Mouse (Mus musculus): ENCODE data around the gene Spdl1. TPM values are rescaled to one million over a fixed set of nuclear protein-coding genes. Genes with fewer than 3 reads are reported as not detected.

Spdl1 gene
- total RNA-seq, 4 experiments from 2014 or later, result 0.31 to 0.54 (median 0.47) TPM

GRCm38 (mm10) chr11:34759582-34759981, 73.9 kb downstream of the Spdl1 start:
- no peak for DNase-seq (ENCODE audit: low spot score in 2 of 2)

Other genes with a start within 250 kb of the Spdl1 start
- gene Dock2, start 49.7 kb downstream of the Spdl1 start, total RNA-seq (2022), result 10 to 100 TPM in 2 of 4 experiments, 1 to 10 TPM in 2; 3.1 to 13.1 (median 8.2) TPM